Comparison of ENCODE assay signal across 8 mouse cellular contexts in the genomic region with DNA sequence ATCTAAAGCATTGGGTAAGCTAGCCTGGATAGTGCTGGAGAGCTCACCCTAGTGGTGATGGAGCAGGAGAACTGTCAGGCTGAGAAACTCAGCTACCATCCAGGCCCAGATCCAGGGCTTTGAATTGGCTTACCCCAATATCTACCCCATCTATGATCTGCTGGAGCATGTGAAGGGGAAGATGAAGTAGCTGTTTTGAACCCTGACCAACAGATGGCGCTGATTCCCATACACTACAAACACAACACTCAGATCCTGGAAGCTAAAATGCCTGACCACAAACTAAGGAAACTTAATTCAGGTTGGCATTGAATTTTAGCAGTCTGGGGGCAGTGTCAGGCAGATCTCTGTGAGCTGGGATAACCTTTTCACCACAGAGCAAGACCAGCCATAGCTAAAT. TPM values are rescaled to one million over a fixed set of nuclear protein-coding genes. Genes with fewer than 3 reads are reported as not detected.
A peak's percentile ranks its signal among the peaks of the same experiment; 100 is the strongest.
DNase-seq lines count a peak whose midpoint lies in the region; ATAC-seq and TF ChIP-seq lines count a peak whose summit lies in the region.
"Had no signal": no experiment of that assay in that cellular context is flagged by ENCODE, and none has a peak within 500 bp of the region (broad histone marks: within the 10 kb centered on the region; RNA-seq: fewer than 3 reads in every experiment).

No protein-coding gene starts in this region.

- no peak overlapping the region for H3K9ac ChIP-seq in heart, embryonic 12.5 days
- no peak overlapping the region for H3K9ac ChIP-seq in liver, postnatal 0 days (replicated peaks)
- H3K9ac ChIP-seq: lung, embryonic 15.5 days had no signal

- DNase-seq in heart, postnatal 36 days, result peak; percentile 16 to 29
- peak; percentile 2 for DNase-seq in G1E (ENCODE audit: low spot score)
- DNase-seq in embryo, embryonic 11 days, result peak; percentile 17
- DNase-seq in liver, postnatal 0 days, result peak; percentile 29
- DNase-seq in thymus, postnatal 25 days, result peak; percentile 62

- H3K4me1 ChIP-seq in heart, embryonic 12.5 days (replicated peaks), result no peaks in the 10 kb centered on the region
- H3K4me1 ChIP-seq in G1E (ENCODE audit: insufficient read depth, low read depth, low read length), result peaks cover 4% of the 10 kb centered on the region; the same call in 1 of the 2 replicates
- H3K4me1 ChIP-seq in liver, postnatal 0 days (ENCODE audit: insufficient read depth), result no peaks in the 10 kb centered on the region
- H3K4me1 ChIP-seq: lung, embryonic 15.5 days had no signal

- no peaks in the 10 kb centered on the region for H3K79me3 ChIP-seq in C2C12 (ENCODE audit: low read depth)

- H3K27me3 ChIP-seq in heart, embryonic 12.5 days (replicated peaks), result no peaks in the 10 kb centered on the region
- H3K27me3 ChIP-seq in C2C12 (ENCODE audit: control insufficient read depth, insufficient read depth, insufficient read length) (no peaks in the 10 kb centered on the region), G1E (ENCODE audit: insufficient read depth, low read length) (no peaks in the 10 kb centered on the region)
- H3K27me3 ChIP-seq in liver, postnatal 0 days (ENCODE audit: insufficient read depth, low read length), result no peaks in the 10 kb centered on the region
- H3K27me3 ChIP-seq: lung, embryonic 15.5 days had no signal

- TF ChIP-seq CTCF in C2C12 (IDR thresholded peaks at IDR 0.05; ENCODE audit: control insufficient read depth, insufficient read depth, insufficient read length), result peak; percentile 17
- TF ChIP-seq CTCF in G1E (IDR thresholded peaks at IDR 0.05; ENCODE audit: low read depth, low read length), result peak; percentile 68
- peak; percentile 70 for TF ChIP-seq CTCF in liver, postnatal 0 days (IDR thresholded peaks at IDR 0.05; ENCODE audit: low read depth)

- H3ac ChIP-seq in C2C12 (ENCODE audit: control insufficient read depth, insufficient read length, low read depth), result no peak overlapping the region

- H3K27ac ChIP-seq in heart, embryonic 12.5 days (ENCODE audit: poor library complexity, severe bottlenecking), result no peak overlapping the region
- H3K27ac ChIP-seq in liver, postnatal 0 days (ENCODE audit: low read depth), result no peak overlapping the region
- H3K27ac ChIP-seq: lung, embryonic 15.5 days had no signal

- TF ChIP-seq EP300 in liver, postnatal 0 days (IDR thresholded peaks at IDR 0.05; ENCODE audit: low read depth), result no peak

- H3K4me3 ChIP-seq in heart, embryonic 12.5 days, result no peak overlapping the region
- H3K4me3 ChIP-seq in C2C12 (ENCODE audit: insufficient read depth, poor library complexity, severe bottlenecking), result no peak overlapping the region
- H3K4me3 ChIP-seq in G1E (ENCODE audit: low read depth, low read length), result no peak overlapping the region
- H3K4me3 ChIP-seq in liver, postnatal 0 days (ENCODE audit: low read depth, low read length), result no peak overlapping the region
- H3K4me3 ChIP-seq: lung, embryonic 15.5 days had no signal

- H3K4me2 ChIP-seq in heart, embryonic 12.5 days, result no peak overlapping the region
- H3K4me2 ChIP-seq in liver, postnatal 0 days (ENCODE audit: low read depth, low read length), result no peak overlapping the region
- H3K4me2 ChIP-seq: lung, embryonic 15.5 days had no signal

- intact Hi-C loops in heart, postnatal 36 days (cut with DNase I), result loop anchor here (5.0 kb wide), 1 partner anchor 80 kb away; no protein-coding TSS in a partner anchor

- H3K79me2 ChIP-seq in C2C12 (ENCODE audit: control insufficient read depth, insufficient read depth), result no peaks in the 10 kb centered on the region

- WGBS in heart, embryonic 12.5 days, result 6% methylated on average over 1 of the region's 1 CpGs
- WGBS in liver, postnatal 0 days (ENCODE audit: insufficient replicate concordance), result 8% methylated on average over 1 of the region's 1 CpGs

- H3K36me3 ChIP-seq in heart, embryonic 12.5 days, result no peaks in the 10 kb centered on the region
- H3K36me3 ChIP-seq in C2C12 (ENCODE audit: control insufficient read depth, insufficient read depth), result no peaks in the 10 kb centered on the region
- peaks cover 13% of the 10 kb centered on the region for H3K36me3 ChIP-seq in G1E (replicated peaks)
- no peaks in the 10 kb centered on the region for H3K36me3 ChIP-seq in liver, postnatal 0 days (replicated peaks; ENCODE audit: insufficient read depth, low read length)
- H3K36me3 ChIP-seq: lung, embryonic 15.5 days had no signal

- H3K9me3 ChIP-seq in heart, embryonic 12.5 days (replicated peaks), result no peaks in the 10 kb centered on the region
- no peaks in the 10 kb centered on the region for H3K9me3 ChIP-seq in G1E (replicated peaks)
- H3K9me3 ChIP-seq in liver, postnatal 0 days (ENCODE audit: low read length), result no peaks in the 10 kb centered on the region
- H3K9me3 ChIP-seq: lung, embryonic 15.5 days had no signal

- ATAC-seq in heart, embryonic 12.5 days (ENCODE audit: insufficient number of reproducible peaks, low FRiP score), result no peak
- no peak for ATAC-seq in G1E (ENCODE audit: extremely low read depth, insufficient number of reproducible peaks, low FRiP score, poor library complexity, severe bottlenecking)
- ATAC-seq in liver, postnatal 0 days, result no peak

TF ChIP-seq in C2C12, 6 proteins besides CTCF, POLR2A, EP300 and RAD21:
- TF ChIP-seq MYOG (IDR thresholded peaks at IDR 0.05; ENCODE audit: control insufficient read depth, extremely low read depth, insufficient read length), result no peak
- TF ChIP-seq USF1 (IDR thresholded peaks at IDR 0.05; ENCODE audit: low read depth), result no peak
- no peak for TF ChIP-seq MYOD1 (IDR thresholded peaks at IDR 0.05; ENCODE audit: control insufficient read depth, insufficient read length, low read depth)
- TF ChIP-seq FOSL1 (IDR thresholded peaks at IDR 0.05; ENCODE audit: insufficient read depth, low read length, poor library complexity, severe bottlenecking), result no peak
- TF ChIP-seq MAX (IDR thresholded peaks at IDR 0.05), result no peak
- no peak for TF ChIP-seq CEBPB (IDR thresholded peaks at IDR 0.05; ENCODE audit: low read depth)

RNA-seq across cellular contexts. Expression of a gene that starts 8.9 kb away (rescaled TPM):
- total RNA-seq in heart, postnatal 36 days (2021), result 10 to 100 TPM; 16.8 to 17.3 TPM
- polyA plus RNA-seq in heart, embryonic 12.5 days (2016; fragmentation: Nextera tagmentation; extraction: Ambion mirVana), result 7.7 and 8.7 TPM in 2 replicates
- 0.84 TPM for polyA plus RNA-seq in C2C12 (2012; fragmentation: generic; extraction: Trizol)
- total RNA-seq in G1E (2014; fragmentation: Nextera tagmentation), result 16.3 and 18.7 TPM in 2 replicates
- total RNA-seq in G1E (2017), result 12.9 and 15.0 TPM in 2 replicates
- polyA plus RNA-seq in G1E (2012), result 0.43 TPM in 2 replicates
- polyA plus RNA-seq in liver, postnatal 0 days (2015; fragmentation: Nextera tagmentation; extraction: Ambion mirVana), result 1.7 and 2.3 TPM in 2 replicates

Comparison
In these comparisons a context has a peak if more than half of its experiments do, and no peak if none do; other contexts are left out.
1. DNase-seq: peak in every context shown above with its lines; median percentile 62 in thymus, postnatal 25 days; 29 in liver, postnatal 0 days; 22 in heart, postnatal 36 days; 17 in embryo, embryonic 11 days; 2 in G1E.
2. CTCF ChIP-seq: peak in every context shown above with its lines; median percentile 70 in liver, postnatal 0 days; 68 in G1E; 17 in C2C12.